Mouse (Mus musculus) myocyte (in vitro differentiated cells): ENCODE measurements around the gene Pdia4.

Source experiments
- E2F4 ChIP-seq: IDR thresholded peaks from one replicate; pipeline ENCODE4 v1.6.1; 2011; ENCODE audit warnings: mild to moderate bottlenecking, control low read depth, moderate library complexity; ENCODE audit not compliant: insufficient read depth
- MAX ChIP-seq: IDR thresholded peaks from one replicate; pipeline ENCODE4 v1.6.1; 2011; ENCODE audit warnings: low read depth, mild to moderate bottlenecking, control low read depth
- MYOD1 ChIP-seq, 3 experiments: IDR thresholded peaks; one replicate each; pipeline ENCODE4 v1.6.1; 2011; ENCODE audit warnings: control low read depth in 2 of 3, low read depth in 2 of 3, mild to moderate bottlenecking in 2 of 3, moderate library complexity in 1 of 3; ENCODE audit not compliant: insufficient read length in 2 of 3, control insufficient read depth in 1 of 3
- MYOG ChIP-seq, 3 experiments: IDR thresholded peaks; one replicate each; pipeline ENCODE4 v1.6.1; 2011; ENCODE audit warnings: control low read depth in 2 of 3, low read depth in 2 of 3, mild to moderate bottlenecking in 2 of 3; ENCODE audit not compliant: insufficient read length in 2 of 3, control insufficient read depth in 1 of 3, insufficient read depth in 1 of 3
- POLR2A ChIP-seq: IDR thresholded peaks from one replicate; pipeline ENCODE4 v1.6.1; 2011; ENCODE audit warnings: low read depth, mild to moderate bottlenecking, control low read depth, moderate library complexity; ENCODE audit not compliant: insufficient read length
- TCF12 ChIP-seq: IDR thresholded peaks from one replicate; pipeline ENCODE4 v1.6.1; 2011; ENCODE audit warnings: mild to moderate bottlenecking, control low read depth; ENCODE audit not compliant: poor library complexity, insufficient read depth, severe bottlenecking
- USF1 ChIP-seq: IDR thresholded peaks from one replicate; pipeline ENCODE4 v1.6.1; 2011; ENCODE audit warnings: low read depth, mild to moderate bottlenecking, control low read depth, moderate library complexity

DNA sequence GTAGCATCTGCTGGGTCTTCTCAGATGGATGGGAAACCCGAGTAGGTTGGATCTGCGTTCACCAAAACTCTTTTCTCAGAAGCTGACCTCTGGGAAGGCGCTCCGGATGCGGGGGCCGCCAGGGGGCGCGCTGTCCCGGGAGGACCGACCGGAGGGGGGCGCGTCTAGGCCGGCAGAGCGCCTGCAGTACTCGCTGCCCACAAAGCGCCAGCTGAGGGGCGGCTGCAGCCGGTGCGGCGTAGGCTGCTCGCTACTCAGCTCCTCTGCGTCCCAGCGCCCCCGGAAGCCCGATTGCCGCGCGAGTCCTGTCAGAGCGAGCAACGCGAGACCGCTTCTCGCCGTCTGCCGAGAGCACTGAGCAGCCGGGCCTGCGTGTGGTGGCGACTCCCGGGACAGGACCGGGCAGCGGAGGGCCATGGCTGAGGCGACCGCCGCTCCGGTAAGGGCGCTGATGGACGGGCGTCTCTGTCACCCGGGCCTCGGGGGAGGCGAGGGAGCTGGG is 22.3 kb upstream of the Pdia4 start, which contains the start of gene Zfp398:
- TF ChIP-seq POLR2A = peak; percentile 84
- TF ChIP-seq MAX = no peak
- TF ChIP-seq TCF12 = no peak
- no peak for TF ChIP-seq USF1
- TF ChIP-seq MYOG (IDR thresholded peaks at IDR 0.05; ENCODE audit: control insufficient read depth in 1 of 3, insufficient read depth in 1 of 3, insufficient read length in 2 of 3, low read depth in 2 of 3) = peak in 2 of 3 experiments; percentile 71 to 85
- TF ChIP-seq E2F4 = no peak
- TF ChIP-seq MYOD1 (IDR thresholded peaks at IDR 0.05; ENCODE audit: control insufficient read depth in 1 of 3, insufficient read length in 2 of 3, low read depth in 2 of 3) = peak in 2 of 3 experiments; percentile 66 to 76
